In genomic region chr5:86173778-86174177, GRCm38 (mm10) we compare ENCODE assay signal across 19 mouse cellular contexts. TPM values are rescaled to one million over a fixed set of nuclear protein-coding genes. Genes with fewer than 3 reads are reported as not detected.
DNase-seq lines count a peak whose midpoint lies in the region; ATAC-seq lines count a peak whose summit lies in the region.
"Had no signal": no experiment of that assay in that cellular context is flagged by ENCODE, and none has a peak within 500 bp of the region (broad histone marks: within the 10 kb centered on the region; RNA-seq: fewer than 3 reads in every experiment).

No protein-coding gene starts in this region.

- H3K4me2 ChIP-seq in hindbrain, embryonic 16.5 days (ENCODE audit: low read length), result no peak overlapping the region
- H3K4me2 ChIP-seq in neural tube, embryonic 11.5 days (ENCODE audit: low read depth), result no peak overlapping the region
- peak overlapping the region; percentile 41; the same call in 1 of the 2 replicates for H3K4me2 ChIP-seq in neural tube, embryonic 14.5 days (ENCODE audit: low read depth, low read length)

- peak; percentile 27 to 34 for DNase-seq in cerebellum, postnatal 10 days
- DNase-seq in cerebellum, adult 9-10 months, result no peak
- no peak for DNase-seq in hindbrain, embryonic 10.5 days (ENCODE audit: low spot score)
- DNase-seq in neural tube, embryonic 11.5 days (ENCODE audit: low spot score), result peak; percentile 14
- no peak for DNase-seq in neural tube, embryonic 10.5 days (ENCODE audit: extremely low spot score, low spot score)
- no peak for DNase-seq in urinary bladder, postnatal 10 days (ENCODE audit: low spot score)
- DNase-seq: adrenal gland, postnatal 10 days; gastrocnemius, postnatal 25 days; heart, postnatal 36 days; kidney, adult 9 months; lung, postnatal 14 days had no signal

- peaks cover 11% of the 10 kb centered on the region for H3K4me1 ChIP-seq in hindbrain, embryonic 10.5 days (replicated peaks)
- peaks cover 5% of the 10 kb centered on the region; the same call in 1 of the 2 replicates for H3K4me1 ChIP-seq in hindbrain, embryonic 16.5 days (ENCODE audit: control insufficient read depth, insufficient read depth, low read depth, low read length)
- no peaks in the 10 kb centered on the region for H3K4me1 ChIP-seq in neural tube, embryonic 11.5 days (ENCODE audit: control insufficient read depth, insufficient read depth, low read length)
- peaks cover 9% of the 10 kb centered on the region; the same call in 1 of the 2 replicates for H3K4me1 ChIP-seq in neural tube, embryonic 14.5 days (ENCODE audit: control insufficient read depth, insufficient read depth, low read length)
- H3K4me1 ChIP-seq: heart, embryonic 10.5 days had no signal

- no peaks in the 10 kb centered on the region for H3K9me3 ChIP-seq in hindbrain, embryonic 10.5 days
- no peaks in the 10 kb centered on the region for H3K9me3 ChIP-seq in hindbrain, embryonic 16.5 days (ENCODE audit: control insufficient read depth, low read length)
- no peaks in the 10 kb centered on the region for H3K9me3 ChIP-seq in neural tube, embryonic 11.5 days (ENCODE audit: control insufficient read depth, low read length)
- no peaks in the 10 kb centered on the region for H3K9me3 ChIP-seq in neural tube, embryonic 14.5 days (ENCODE audit: control insufficient read depth, low read length)
- H3K9me3 ChIP-seq: G1E; heart, embryonic 10.5 days; liver, embryonic 15.5 days had no signal

- no peak overlapping the region for H3K4me3 ChIP-seq in hindbrain, embryonic 10.5 days
- no peak overlapping the region for H3K4me3 ChIP-seq in hindbrain, embryonic 16.5 days (ENCODE audit: low read length)
- H3K4me3 ChIP-seq in neural tube, embryonic 11.5 days (ENCODE audit: low read depth, low read length), result no peak overlapping the region
- no peak overlapping the region for H3K4me3 ChIP-seq in neural tube, embryonic 14.5 days (ENCODE audit: low read depth, low read length)

- peak overlapping the region; percentile 93 for H3K27ac ChIP-seq in hindbrain, embryonic 10.5 days
- H3K27ac ChIP-seq in hindbrain, embryonic 16.5 days (ENCODE audit: low read depth, low read length), result no peak overlapping the region
- no peak overlapping the region for H3K27ac ChIP-seq in neural tube, embryonic 11.5 days (ENCODE audit: low read depth, low read length)
- no peak overlapping the region; the same call in 1 of the 2 replicates for H3K27ac ChIP-seq in neural tube, embryonic 14.5 days (ENCODE audit: low read depth, low read length)

- 53% methylated on average over 2 of the region's 2 CpGs for WGBS in hindbrain, embryonic 10.5 days
- 50% methylated on average over 2 of the region's 2 CpGs for WGBS in hindbrain, embryonic 16.5 days
- 50% methylated on average over 2 of the region's 2 CpGs for WGBS in neural tube, embryonic 11.5 days
- WGBS in neural tube, embryonic 14.5 days, result 46% methylated on average over 2 of the region's 2 CpGs

- H3K27me3 ChIP-seq in hindbrain, embryonic 10.5 days (ENCODE audit: insufficient read depth, poor library complexity, severe bottlenecking), result no peaks in the 10 kb centered on the region
- H3K27me3 ChIP-seq in hindbrain, embryonic 16.5 days (replicated peaks; ENCODE audit: control insufficient read depth, insufficient read depth, low read length), result no peaks in the 10 kb centered on the region
- no peaks in the 10 kb centered on the region for H3K27me3 ChIP-seq in neural tube, embryonic 11.5 days (ENCODE audit: control insufficient read depth, insufficient read depth, low read length)
- H3K27me3 ChIP-seq in neural tube, embryonic 14.5 days (ENCODE audit: control insufficient read depth, insufficient read depth, low read length), result no peaks in the 10 kb centered on the region
- H3K27me3 ChIP-seq: liver, embryonic 15.5 days had no signal

- H3K36me3 ChIP-seq in hindbrain, embryonic 10.5 days, result peaks cover 7% of the 10 kb centered on the region
- no peaks in the 10 kb centered on the region for H3K36me3 ChIP-seq in hindbrain, embryonic 16.5 days (ENCODE audit: control insufficient read depth, insufficient read depth, low read length)
- no peaks in the 10 kb centered on the region for H3K36me3 ChIP-seq in neural tube, embryonic 11.5 days (ENCODE audit: control insufficient read depth, insufficient read depth, low read length)
- peaks cover 2% of the 10 kb centered on the region; the same call in 1 of the 2 replicates for H3K36me3 ChIP-seq in neural tube, embryonic 14.5 days (ENCODE audit: control insufficient read depth, insufficient read depth, low read length)

- ATAC-seq in hindbrain, embryonic 16.5 days, result no peak
- ATAC-seq in neural tube, embryonic 11.5 days (ENCODE audit: insufficient read depth, low FRiP score, low TSS enrichment), result no peak
- no peak for ATAC-seq in neural tube, embryonic 14.5 days (ENCODE audit: low read depth)

- H3K9ac ChIP-seq in hindbrain, embryonic 16.5 days (ENCODE audit: low read depth, low read length), result no peak overlapping the region
- no peak overlapping the region for H3K9ac ChIP-seq in neural tube, embryonic 11.5 days (ENCODE audit: low read length)
- H3K9ac ChIP-seq in neural tube, embryonic 14.5 days (replicated peaks; ENCODE audit: low read depth, low read length), result no peak overlapping the region
- H3K9ac ChIP-seq: liver, embryonic 15.5 days had no signal

RNA-seq across cellular contexts. Expression of gene Uba6, which starts 1.2 kb away (rescaled TPM):
- 14.4 and 16.9 TPM in 2 replicates for polyA plus RNA-seq in hindbrain, embryonic 10.5 days (2016; fragmentation: Nextera tagmentation; extraction: Ambion mirVana)
- 12.5 and 14.7 TPM in 2 replicates for polyA plus RNA-seq in hindbrain, embryonic 16.5 days (2015; fragmentation: Nextera tagmentation; extraction: Ambion mirVana)
- polyA plus RNA-seq in neural tube, embryonic 11.5 days (2014; fragmentation: Nextera tagmentation; extraction: Ambion mirVana), result 25.0 and 25.7 TPM in 2 replicates
- 20.4 and 21.9 TPM in 2 replicates for polyA plus RNA-seq in neural tube, embryonic 14.5 days (2014; fragmentation: Nextera tagmentation; extraction: Ambion mirVana)

RNA-seq across cellular contexts. Expression of gene Gnrhr, which starts 23.9 kb away (rescaled TPM):
- not detected in 2 replicates for polyA plus RNA-seq in hindbrain, embryonic 10.5 days (2016; fragmentation: Nextera tagmentation; extraction: Ambion mirVana)
- not detected in 2 replicates for polyA plus RNA-seq in hindbrain, embryonic 16.5 days (2015; fragmentation: Nextera tagmentation; extraction: Ambion mirVana)
- polyA plus RNA-seq in neural tube, embryonic 11.5 days (2014; fragmentation: Nextera tagmentation; extraction: Ambion mirVana), result not detected in 2 replicates
- polyA plus RNA-seq in neural tube, embryonic 14.5 days (2014; fragmentation: Nextera tagmentation; extraction: Ambion mirVana), result not detected in 2 replicates
- polyA plus RNA-seq: frontal cortex, adult 2 months; G1E; heart, embryonic 10.5 days; large intestine, adult 2 months; liver, embryonic 15.5 days; myocyte had no signal

Comparison
In these comparisons a context has a peak if more than half of its experiments do, and no peak if none do; other contexts are left out.
1. DNase-seq: peak in cerebellum, postnatal 10 days (2 of 2) and neural tube, embryonic 11.5 days (single experiment); none in cerebellum, adult 9-10 months (single experiment), hindbrain, embryonic 10.5 days (single experiment), neural tube, embryonic 10.5 days (single experiment) and urinary bladder, postnatal 10 days (single experiment).